In genomic region chr13:53739127-53739526, GRCm38 (mm10) we compare ENCODE assay signal across 14 mouse cellular contexts.
"Had no signal": no experiment of that assay in that cellular context is flagged by ENCODE, and none has a peak within 500 bp of the region (broad histone marks: within the 10 kb centered on the region; RNA-seq: fewer than 3 reads in every experiment).

No protein-coding gene starts in this region.

- H3K27me3 ChIP-seq: liver, embryonic 13.5 days; lung, embryonic 15.5 days; megakaryocyte, embryonic 14.5 days; midbrain, embryonic 13.5 days had no signal

- H3K36me3 ChIP-seq: liver, embryonic 13.5 days; lung, embryonic 15.5 days; midbrain, embryonic 10.5 days; midbrain, embryonic 13.5 days had no signal

- H3K9me3 ChIP-seq: liver, embryonic 13.5 days; lung, embryonic 15.5 days; megakaryocyte, embryonic 14.5 days; midbrain, embryonic 10.5 days; midbrain, embryonic 13.5 days had no signal

- DNase-seq: kidney, adult 18-20 months; kidney, adult 9 months; kidney, postnatal 36 days; layer of hippocampus, postnatal 36 days; liver, embryonic 13.5 days; lung, postnatal 10 days; lung, postnatal 36 days; thymus, adult 18-20 months; thymus, postnatal 36 days had no signal

- ATAC-seq: midbrain, embryonic 13.5 days had no signal

- H3K4me1 ChIP-seq: liver, embryonic 13.5 days; megakaryocyte, embryonic 14.5 days had no signal

- H3K27ac ChIP-seq: left cerebral cortex, adult 2 months; liver, embryonic 13.5 days; lung, embryonic 15.5 days; midbrain, embryonic 10.5 days; midbrain, embryonic 13.5 days had no signal

- H3K4me3 ChIP-seq: left cerebral cortex, adult 2 months; liver, embryonic 13.5 days; lung, embryonic 15.5 days; megakaryocyte, embryonic 14.5 days; midbrain, embryonic 10.5 days; midbrain, embryonic 13.5 days had no signal

- H3K9ac ChIP-seq: liver, embryonic 13.5 days; lung, embryonic 15.5 days; midbrain, embryonic 13.5 days had no signal

- H3K4me2 ChIP-seq: liver, embryonic 13.5 days; lung, embryonic 15.5 days; midbrain, embryonic 13.5 days had no signal
